Mouse (Mus musculus): Measurements from ENCODE around the gene Cblc.

DNA sequence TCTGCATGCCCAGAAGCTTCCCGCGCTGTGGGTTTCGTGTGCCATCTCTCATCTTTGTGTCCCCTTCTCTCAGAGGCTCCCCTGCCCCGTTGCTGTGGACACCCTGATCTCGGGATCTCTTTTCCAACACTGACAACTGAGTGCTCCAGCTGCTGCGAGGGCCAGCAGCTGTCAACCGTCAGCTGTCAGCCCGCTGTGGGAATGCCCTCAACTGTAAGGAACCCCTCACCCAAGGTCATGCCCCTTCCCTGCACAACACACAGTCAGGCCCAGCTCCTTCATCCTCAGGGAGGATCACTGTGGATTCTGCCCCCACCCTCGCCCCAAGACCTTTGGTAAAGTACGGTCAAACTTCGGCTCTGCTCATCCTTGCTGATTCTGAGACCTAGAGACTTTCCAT is 34.3 kb downstream of the Cblc start:
- TF ChIP-seq CTCF (IDR thresholded peaks at IDR 0.05; ENCODE audit: control insufficient read depth, insufficient read depth, insufficient read length), result no peak
- no peak for TF ChIP-seq MAX (IDR thresholded peaks at IDR 0.05)
- no peak for TF ChIP-seq USF1 (IDR thresholded peaks at IDR 0.05; ENCODE audit: low read depth)

Data from C2C12 (cell line).